Mouse (Mus musculus): ENCODE measurements around the gene Bscl2.
"Not testable (repeated sequence)": the region's sequence is repeated elsewhere in the genome, so short reads cannot be mapped to it uniquely, and the experiment has no call there.

The Bscl2 gene

GRCm38 (mm10) chr19:8831262-8831661 is 6.0 kb upstream of the Bscl2 start:
- no peak for DNase-seq

GRCm38 (mm10) chr19:8832971-8833370 is 4.3 kb upstream of the Bscl2 start:
- DNase-seq = no peak

GRCm38 (mm10) chr19:8836327-8836726 is 940 bp upstream of the Bscl2 start:
- DNase-seq = not testable (repeated sequence)

- DNase-seq = peak; percentile 67
Observed at GRCm38 (mm10) chr19:8838041-8838730, 919 bp downstream of the Bscl2 start.

GRCm38 (mm10) chr19:8839103-8839907 is 2.0 kb downstream of the Bscl2 start, which contains the start of gene Gng3:
Gng3 (minus strand) TSS chr19:8839194.
- no peak for DNase-seq

GRCm38 (mm10) chr19:8839908-8840791 is 2.9 kb downstream of the Bscl2 start:
- peak; percentile 87 for DNase-seq

- DNase-seq = no peak
Observed at GRCm38 (mm10) chr19:8841012-8841411, 3.7 kb downstream of the Bscl2 start.

- DNase-seq = no peak
Observed at GRCm38 (mm10) chr19:8842961-8843360, 5.7 kb downstream of the Bscl2 start.

GRCm38 (mm10) chr19:8844371-8845129 is 7.3 kb downstream of the Bscl2 start:
- peak; percentile 78 for DNase-seq

- no peak for DNase-seq
Observed at GRCm38 (mm10) chr19:8848356-8848755, 11.1 kb downstream of the Bscl2 start.

- DNase-seq = no peak
Observed at GRCm38 (mm10) chr19:8850402-8850901, 13.2 kb downstream of the Bscl2 start, which contains the start of gene Lrrn4cl. Lrrn4cl (plus strand) TSS chr19:8850768.

GRCm38 (mm10) chr19:8851639-8852038 is 14.4 kb downstream of the Bscl2 start:
- no peak for DNase-seq

GRCm38 (mm10) chr19:8852236-8852928 is 15.1 kb downstream of the Bscl2 start:
- no peak for DNase-seq

- no peak for DNase-seq
Observed at GRCm38 (mm10) chr19:8853117-8853516, 15.8 kb downstream of the Bscl2 start.

GRCm38 (mm10) chr19:8857689-8858088 is 20.4 kb downstream of the Bscl2 start:
- peak; percentile 50 for DNase-seq

GRCm38 (mm10) chr19:8859018-8859417 is 21.8 kb downstream of the Bscl2 start:
- no peak for DNase-seq

GRCm38 (mm10) chr19:8864265-8864664 is 27.0 kb downstream of the Bscl2 start:
- DNase-seq = no peak

- not testable (repeated sequence) for DNase-seq
Observed at GRCm38 (mm10) chr19:8870381-8870780, 33.1 kb downstream of the Bscl2 start.

- DNase-seq = no peak
Observed at GRCm38 (mm10) chr19:8870838-8871237, 33.6 kb downstream of the Bscl2 start.

- DNase-seq = peak; percentile 98
Observed at GRCm38 (mm10) chr19:8871267-8872186, 34.3 kb downstream of the Bscl2 start, which contains the start of gene Ubxn1. Ubxn1 (plus strand) TSS chr19:8871496.
